Mouse (Mus musculus): Measurements from ENCODE around the gene Adamts15.

DNA sequence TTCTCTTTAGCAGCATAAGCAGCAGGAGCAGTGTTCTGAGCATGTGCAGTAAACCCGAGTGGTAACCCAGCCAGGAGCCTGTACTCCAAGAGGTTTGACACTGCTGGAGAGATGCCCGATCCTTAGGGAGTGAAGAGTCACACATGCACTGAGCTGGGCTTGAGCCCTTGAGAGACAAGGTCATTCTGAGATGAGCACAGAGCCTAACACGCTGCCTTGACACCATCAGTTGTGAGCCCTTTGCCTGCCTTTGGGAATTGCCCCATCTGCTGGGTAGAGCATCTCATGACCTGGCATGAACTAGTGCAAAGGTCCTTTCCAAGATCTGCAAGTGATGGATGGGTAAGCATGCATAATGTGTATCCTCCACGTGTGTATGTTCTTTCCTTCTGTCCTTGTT is 49.7 kb upstream of the Adamts15 start:
- TF ChIP-seq CTCF (conservative IDR thresholded peaks at IDR 0.05; ENCODE audit: low read length) (no peak), NANOG (IDR thresholded peaks at IDR 0.05; ENCODE audit: borderline replicate concordance, low read length) (no peak)

Data from E14TG2a.4 (cell line).